Mouse (Mus musculus) heart, embryonic 12.5 days (tissue): Measurements from ENCODE around the gene Fgf12. TPM values are rescaled to one million over a fixed set of nuclear protein-coding genes. Genes with fewer than 3 reads are reported as not detected.
A peak's percentile ranks its signal among the peaks of the same experiment; 100 is the strongest.

Experiments used
- ATAC-seq: fragments of 200-750 bp; cut with Nextera tagmentation; 2 replicates; pipeline ENCODE4 v1.8.0; 2017; ENCODE audit warnings: moderate TSS enrichment, moderate library complexity; ENCODE audit not compliant: insufficient number of reproducible peaks, low FRiP score
- H3K27ac ChIP-seq: fragments of 300-500 bp; sonication (generic); 2 replicates; pipeline ENCODE4 v1.5.1; 2016; ENCODE audit warnings: mild to moderate bottlenecking, moderate library complexity; ENCODE audit not compliant: poor library complexity, severe bottlenecking
- H3K27me3 ChIP-seq: fragments of 300-500 bp; sonication (generic); replicated peaks from 2 replicates; pipeline ENCODE4 v1.6.1; 2016; ENCODE audit warnings: mild to moderate bottlenecking, moderate library complexity
- H3K36me3 ChIP-seq: fragments of 300-500 bp; sonication (generic); 2 replicates; pipeline ENCODE4 v1.6.1; 2016; ENCODE audit warnings: mild to moderate bottlenecking, moderate library complexity
- H3K4me1 ChIP-seq: fragments of 300-500 bp; sonication (generic); replicated peaks from 2 replicates; pipeline ENCODE4 v1.6.1; 2016; ENCODE audit warnings: mild to moderate bottlenecking
- H3K4me2 ChIP-seq: fragments of 300-500 bp; sonication (generic); 2 replicates; pipeline ENCODE4 v1.6.1; 2016; ENCODE audit warnings: mild to moderate bottlenecking, moderate library complexity
- H3K4me3 ChIP-seq: fragments of 300-500 bp; sonication (generic); 2 replicates; pipeline ENCODE4 v1.5.1; 2016; ENCODE audit warnings: mild to moderate bottlenecking
- H3K9ac ChIP-seq: fragments of 300-500 bp; sonication (generic); 2 replicates; pipeline ENCODE4 v1.6.1; 2016; ENCODE audit warnings: mild to moderate bottlenecking, moderate library complexity
- H3K9me3 ChIP-seq: fragments of 300-500 bp; sonication (generic); replicated peaks from 2 replicates; pipeline ENCODE4 v1.6.1; 2016; ENCODE audit warnings: mild to moderate bottlenecking, moderate library complexity
- WGBS: fragments of 180-500 bp; shearing (Covaris S2); methylation state at CpG from one replicate; pipeline ENCODE4 v1.1.7; 2016; 5-methylcytosine and 5-hydroxymethylcytosine counted together
- polyA plus RNA-seq: library from polyadenylated mRNA; unstranded; fragments of >200 nt; fragmentation: Nextera tagmentation; extraction: Ambion mirVana; gene quantifications from 2 replicates; pipeline ENCODE4 v1.2.1, GENCODE M21; 2016

Gene Fgf12
- 5.2 and 8.3 TPM in 2 replicates for polyA plus RNA-seq

DNA sequence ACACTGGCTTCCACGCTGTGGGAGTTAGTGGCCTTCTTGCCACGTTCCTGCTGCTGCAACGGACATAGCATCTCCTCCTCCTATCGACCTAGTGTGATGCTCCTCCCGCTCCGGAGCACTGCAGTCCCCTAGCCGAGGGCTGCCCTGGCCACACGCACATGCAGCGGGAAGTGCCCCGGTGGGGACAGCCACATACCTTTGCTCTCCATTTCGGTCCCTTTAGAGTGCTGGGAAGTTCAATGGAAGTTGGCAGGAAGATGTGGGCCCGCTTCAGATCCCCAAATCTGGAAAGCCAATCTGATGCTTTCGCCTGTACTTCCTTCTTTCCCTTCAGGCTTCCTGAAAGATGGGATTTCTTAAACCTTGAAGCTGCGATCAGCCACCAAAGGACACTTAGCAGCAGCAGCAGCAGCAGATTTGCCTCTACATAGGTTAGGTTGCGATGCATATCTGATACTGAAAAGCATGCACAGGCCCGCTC, at the start of gene Fgf12:
Gene Fgf12, minus strand, starts transcription at position 431 of the 481 bp plus-strand sequence.
- Histone ChIP-seq H3K36me3 (no peaks in the 10 kb centered on the region), H3K4me1 (peaks cover 5% of the 10 kb centered on the region; the same call in 1 of the 2 replicates), H3K4me3 (peak within 1 kb of the TSS; percentile 42), H3K27me3 (no peaks in the 10 kb centered on the region), H3K27ac (no peak within 1 kb of the TSS), H3K9me3 (no peaks in the 10 kb centered on the region), H3K9ac (peak within 1 kb of the TSS; percentile 49), H3K4me2 (peak within 1 kb of the TSS; percentile 73)
- no peak for ATAC-seq
- 1% methylated on average over 16 of the region's 16 CpGs for WGBS

DNA sequence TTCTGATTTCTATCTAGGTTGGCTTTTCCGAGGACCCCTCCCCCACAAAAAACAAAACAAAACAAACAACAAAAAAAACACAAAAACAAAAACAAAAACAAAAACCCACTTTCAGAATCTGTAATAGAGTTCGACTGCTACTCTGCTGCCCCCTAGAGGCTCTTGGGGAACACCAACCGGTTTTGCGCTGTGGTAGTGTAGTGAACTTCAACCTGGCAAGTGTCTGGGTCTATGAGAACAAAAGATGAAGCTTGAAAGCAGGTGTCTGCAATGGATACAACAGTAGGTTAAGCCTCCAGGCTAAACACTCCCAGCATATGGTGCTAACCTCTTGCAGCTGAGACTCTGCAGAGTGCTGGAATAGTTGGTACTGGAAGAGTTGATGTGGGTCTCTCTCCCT, 40.2 kb upstream of the Fgf12 start:
- WGBS, result 6% methylated on average over 4 of the region's 4 CpGs
- no peak overlapping the region for H3K9ac ChIP-seq
- H3K4me3 ChIP-seq, result no peak overlapping the region
- no peaks in the 10 kb centered on the region for H3K36me3 ChIP-seq
- no peaks in the 10 kb centered on the region for H3K4me1 ChIP-seq
- H3K27ac ChIP-seq, result no peak overlapping the region
- no peak overlapping the region for H3K4me2 ChIP-seq
- no peaks in the 10 kb centered on the region for H3K27me3 ChIP-seq
- no peaks in the 10 kb centered on the region for H3K9me3 ChIP-seq
- ATAC-seq, result no peak

DNA sequence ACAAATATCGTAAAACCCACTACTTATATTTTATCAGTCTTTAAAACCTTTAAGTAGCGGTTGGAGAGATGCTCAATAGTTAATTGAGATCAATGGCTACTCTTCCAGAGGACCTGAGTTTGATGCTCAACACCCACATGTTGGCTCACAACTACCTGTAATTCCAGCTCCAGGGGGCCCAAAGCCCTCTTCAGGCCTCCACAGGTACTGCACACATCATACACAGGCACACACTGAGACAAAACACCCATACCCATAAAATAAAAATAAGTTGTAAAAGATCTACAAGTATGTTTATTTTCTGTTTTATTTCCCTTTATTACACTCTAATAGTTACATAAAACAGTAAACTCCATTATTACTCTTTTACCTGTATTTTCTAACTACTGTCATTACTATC, 17.4 kb upstream of the Fgf12 start:
- H3K36me3 ChIP-seq, result no peaks in the 10 kb centered on the region
- ATAC-seq, result no peak
- H3K4me3 ChIP-seq, result no peak overlapping the region
- H3K9me3 ChIP-seq, result no peaks in the 10 kb centered on the region
- no peak overlapping the region for H3K4me2 ChIP-seq
- H3K27me3 ChIP-seq, result no peaks in the 10 kb centered on the region
- H3K27ac ChIP-seq, result no peak overlapping the region
- H3K4me1 ChIP-seq, result no peaks in the 10 kb centered on the region
- WGBS, result 84% methylated on average over 2 of the region's 2 CpGs
- H3K9ac ChIP-seq, result no peak overlapping the region

DNA sequence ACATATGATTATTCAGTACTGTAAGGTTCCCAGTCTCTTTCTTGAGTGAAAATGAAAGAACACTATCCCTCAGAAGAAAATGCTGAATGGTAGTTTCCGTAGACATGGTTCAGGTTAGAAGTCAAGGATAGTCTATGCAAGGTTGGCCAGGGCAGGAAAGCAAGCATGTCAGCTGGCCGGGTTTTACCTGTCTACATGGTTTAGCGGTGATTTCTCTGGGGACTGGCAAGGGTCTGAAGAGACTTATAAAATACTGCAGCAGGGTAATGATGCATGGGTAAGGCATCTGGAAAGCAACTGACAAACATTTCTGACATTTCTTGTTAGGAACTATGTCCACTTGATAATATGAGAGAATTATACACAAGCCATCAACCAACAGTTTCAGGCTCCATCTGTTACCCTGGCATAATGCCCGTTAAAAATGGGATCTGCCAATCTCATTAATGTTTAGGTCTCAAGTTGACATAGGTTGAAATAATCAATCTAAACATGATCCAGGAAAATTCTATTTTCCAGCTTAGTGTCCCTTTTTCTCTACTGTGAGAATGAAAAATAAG, 8.6 kb upstream of the Fgf12 start:
- Histone ChIP-seq H3K4me2 (no peak overlapping the region), H3K4me3 (no peak overlapping the region), H3K36me3 (no peaks in the 10 kb centered on the region), H3K27ac (no peak overlapping the region), H3K9me3 (no peaks in the 10 kb centered on the region), H3K9ac (no peak overlapping the region), H3K27me3 (no peaks in the 10 kb centered on the region), H3K4me1 (no peaks in the 10 kb centered on the region)
- 85% methylated on average over 4 of the region's 4 CpGs for WGBS
- ATAC-seq, result no peak

DNA sequence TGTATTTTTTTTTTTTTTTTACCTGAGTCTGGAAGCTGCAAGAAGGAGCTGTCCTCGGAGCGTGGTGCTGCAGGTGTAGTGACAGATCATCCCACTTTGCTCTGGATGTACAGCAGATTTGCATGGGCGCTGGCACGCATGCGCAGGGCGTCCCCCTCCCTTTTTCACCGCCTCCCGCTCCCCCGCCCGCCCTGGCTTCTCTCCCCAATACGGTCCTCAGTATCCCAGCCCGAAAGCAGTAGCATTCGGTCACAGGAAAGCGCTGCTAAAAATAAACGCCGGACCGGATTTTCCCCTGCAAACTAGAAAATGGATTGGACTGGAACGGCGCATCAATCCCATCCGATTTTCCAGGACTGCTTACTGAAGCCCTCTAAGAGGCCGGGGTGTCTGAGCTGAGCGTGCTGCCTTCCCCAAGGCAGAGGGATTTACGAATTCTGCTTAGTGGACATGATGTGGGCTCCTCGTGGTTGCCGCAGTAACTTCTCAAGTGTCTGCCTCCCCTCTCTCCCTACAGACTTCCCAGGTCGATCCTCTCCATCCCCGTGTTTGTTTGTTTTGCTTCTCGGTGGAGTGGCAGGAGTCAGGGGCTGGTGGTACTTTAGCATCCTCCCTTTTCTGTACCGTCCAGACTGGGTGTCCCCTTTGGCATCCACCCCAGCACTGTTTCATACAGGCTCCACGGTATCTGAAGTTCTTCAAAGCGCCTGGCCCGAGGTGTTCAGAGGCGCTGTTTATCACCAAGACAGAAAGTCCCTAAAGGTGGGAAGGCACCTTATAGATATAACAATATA, 453 bp upstream of the Fgf12 start:
- Histone ChIP-seq H3K4me3 (peak overlapping the region; percentile 42), H3K4me2 (peak overlapping the region; percentile 73), H3K4me1 (peaks cover 5% of the 10 kb centered on the region; the same call in 1 of the 2 replicates), H3K27ac (no peak overlapping the region), H3K27me3 (no peaks in the 10 kb centered on the region), H3K36me3 (no peaks in the 10 kb centered on the region), H3K9ac (peak overlapping the region; percentile 49), H3K9me3 (no peaks in the 10 kb centered on the region)
- WGBS, result under 1% methylated on average over 33 of the region's 33 CpGs
- ATAC-seq, result peak; percentile 86

DNA sequence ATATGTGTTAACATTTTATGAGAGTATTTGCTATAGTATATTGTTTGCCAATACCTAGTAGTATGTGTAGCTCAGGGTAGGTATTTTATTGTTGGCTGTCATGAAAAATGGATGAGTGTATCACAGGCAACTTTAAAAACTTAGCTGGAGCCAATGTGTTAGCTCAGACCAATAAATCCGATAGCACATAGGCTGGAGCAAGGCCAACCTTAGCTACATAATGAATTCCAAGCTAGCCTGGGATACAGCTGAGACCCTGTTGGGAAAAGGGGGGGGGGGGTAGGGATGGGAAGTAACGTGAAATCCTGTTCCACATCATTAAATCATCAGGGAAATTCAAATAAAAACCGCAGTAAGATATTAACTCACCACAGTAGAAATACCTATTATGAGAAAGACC, 18.4 kb downstream of the Fgf12 start:
- no peak overlapping the region for H3K4me2 ChIP-seq
- no peak overlapping the region for H3K9ac ChIP-seq
- H3K36me3 ChIP-seq, result no peaks in the 10 kb centered on the region
- H3K27ac ChIP-seq, result no peak overlapping the region
- H3K9me3 ChIP-seq, result no peaks in the 10 kb centered on the region
- ATAC-seq, result no peak
- 75% methylated on average over 3 of the region's 3 CpGs for WGBS
- no peaks in the 10 kb centered on the region for H3K4me1 ChIP-seq
- H3K4me3 ChIP-seq, result no peak overlapping the region
- H3K27me3 ChIP-seq, result no peaks in the 10 kb centered on the region

DNA sequence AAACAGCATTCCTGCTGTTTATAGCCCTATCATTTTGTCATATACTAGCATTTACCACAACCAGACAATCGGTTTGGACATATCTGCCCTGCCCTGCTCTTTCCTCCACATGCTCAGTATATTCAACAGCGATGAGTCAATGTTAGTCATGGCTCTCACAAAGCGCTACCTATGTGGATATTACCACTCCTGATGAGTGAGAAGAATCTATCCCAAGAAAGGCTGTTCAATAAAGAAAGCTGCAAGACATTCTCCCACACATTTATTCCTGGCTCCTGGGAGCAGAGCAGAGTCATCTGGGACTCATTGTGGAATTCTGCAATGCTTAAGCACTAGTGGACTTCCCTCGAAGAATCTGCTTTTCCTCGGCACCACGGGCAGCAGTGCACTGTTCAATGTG, 26.1 kb downstream of the Fgf12 start:
- WGBS, result 86% methylated on average over 6 of the region's 6 CpGs
- Histone ChIP-seq H3K4me2 (no peak overlapping the region), H3K4me3 (no peak overlapping the region), H3K9me3 (no peaks in the 10 kb centered on the region), H3K36me3 (no peaks in the 10 kb centered on the region), H3K27me3 (no peaks in the 10 kb centered on the region), H3K9ac (no peak overlapping the region), H3K4me1 (no peaks in the 10 kb centered on the region), H3K27ac (no peak overlapping the region)
- ATAC-seq, result no peak

DNA sequence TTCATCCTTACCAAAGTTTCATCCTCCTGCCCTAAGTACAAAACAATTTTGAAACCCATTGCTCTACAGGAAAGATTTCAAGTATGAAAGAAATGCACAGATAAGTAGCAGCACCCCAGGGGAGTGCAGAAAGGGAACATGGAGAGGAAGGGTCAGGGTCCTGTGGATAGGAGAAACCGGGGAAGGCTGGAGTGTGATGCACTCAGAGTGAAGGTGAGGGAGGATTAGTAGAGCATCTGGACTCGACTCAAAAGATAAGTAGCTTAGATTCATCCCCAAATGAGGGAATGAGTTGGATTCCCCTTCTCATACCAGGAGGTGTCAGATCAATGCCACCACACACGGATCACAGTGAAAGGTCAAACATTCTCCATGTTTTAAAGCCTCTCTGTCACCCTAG, 46.2 kb downstream of the Fgf12 start:
- no peaks in the 10 kb centered on the region for H3K27me3 ChIP-seq
- no peak for ATAC-seq
- no peak overlapping the region for H3K9ac ChIP-seq
- H3K4me3 ChIP-seq, result no peak overlapping the region
- no peaks in the 10 kb centered on the region for H3K9me3 ChIP-seq
- H3K4me1 ChIP-seq, result peaks cover 11% of the 10 kb centered on the region; the same call in 1 of the 2 replicates
- H3K27ac ChIP-seq, result no peak overlapping the region
- H3K36me3 ChIP-seq, result no peaks in the 10 kb centered on the region
- 23% methylated on average over 3 of the region's 3 CpGs for WGBS
- no peak overlapping the region for H3K4me2 ChIP-seq

DNA sequence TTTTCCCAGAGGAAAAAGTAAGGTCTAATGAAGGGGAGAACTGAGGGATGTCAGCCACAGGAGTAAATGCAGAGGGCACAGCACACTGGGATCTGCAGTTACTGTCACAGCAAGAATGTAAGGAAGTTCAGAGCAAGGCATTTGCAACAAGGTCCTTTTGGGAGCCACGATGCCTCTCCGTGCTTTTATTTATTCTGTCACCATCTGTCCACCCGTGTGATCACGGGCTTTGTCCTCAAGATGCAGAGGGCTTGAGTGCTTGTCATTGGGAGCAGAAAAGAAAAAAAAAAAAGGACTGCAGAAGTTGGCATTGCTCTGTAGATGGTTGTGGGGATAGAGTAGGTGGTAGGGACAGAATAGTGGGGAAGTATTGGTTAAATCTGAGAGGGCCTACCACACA, 52.5 kb downstream of the Fgf12 start:
- Histone ChIP-seq H3K27ac (no peak overlapping the region), H3K36me3 (no peaks in the 10 kb centered on the region), H3K4me2 (no peak overlapping the region), H3K4me3 (no peak overlapping the region), H3K9me3 (no peaks in the 10 kb centered on the region), H3K4me1 (no peaks in the 10 kb centered on the region), H3K27me3 (no peaks in the 10 kb centered on the region), H3K9ac (no peak overlapping the region)
- no peak for ATAC-seq
- WGBS, result 66% methylated on average over 4 of the region's 4 CpGs

DNA sequence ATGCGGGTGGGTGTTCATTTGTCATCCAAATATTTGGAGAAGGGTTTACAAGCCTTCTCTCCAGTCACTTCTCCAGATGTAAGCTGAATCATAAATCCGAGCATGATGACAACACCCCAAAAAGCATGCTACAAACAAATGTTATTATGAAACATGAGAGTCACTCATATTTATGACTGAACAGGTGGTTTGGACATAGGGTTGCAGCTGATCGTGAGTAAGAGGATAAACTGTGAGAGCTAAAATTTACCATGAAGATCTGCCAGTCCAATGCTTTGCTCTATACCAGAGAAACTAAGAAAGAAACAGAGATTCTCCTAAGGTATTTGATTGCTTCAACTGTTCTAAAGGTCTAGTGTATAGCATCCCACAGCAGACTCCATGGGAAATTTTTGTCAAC, 56.0 kb downstream of the Fgf12 start:
- Histone ChIP-seq H3K36me3 (no peaks in the 10 kb centered on the region), H3K27ac (no peak overlapping the region), H3K9me3 (no peaks in the 10 kb centered on the region), H3K4me3 (no peak overlapping the region), H3K4me1 (no peaks in the 10 kb centered on the region), H3K9ac (no peak overlapping the region), H3K27me3 (no peaks in the 10 kb centered on the region), H3K4me2 (no peak overlapping the region)
- no peak for ATAC-seq
- 68% methylated on average over 3 of the region's 3 CpGs for WGBS

DNA sequence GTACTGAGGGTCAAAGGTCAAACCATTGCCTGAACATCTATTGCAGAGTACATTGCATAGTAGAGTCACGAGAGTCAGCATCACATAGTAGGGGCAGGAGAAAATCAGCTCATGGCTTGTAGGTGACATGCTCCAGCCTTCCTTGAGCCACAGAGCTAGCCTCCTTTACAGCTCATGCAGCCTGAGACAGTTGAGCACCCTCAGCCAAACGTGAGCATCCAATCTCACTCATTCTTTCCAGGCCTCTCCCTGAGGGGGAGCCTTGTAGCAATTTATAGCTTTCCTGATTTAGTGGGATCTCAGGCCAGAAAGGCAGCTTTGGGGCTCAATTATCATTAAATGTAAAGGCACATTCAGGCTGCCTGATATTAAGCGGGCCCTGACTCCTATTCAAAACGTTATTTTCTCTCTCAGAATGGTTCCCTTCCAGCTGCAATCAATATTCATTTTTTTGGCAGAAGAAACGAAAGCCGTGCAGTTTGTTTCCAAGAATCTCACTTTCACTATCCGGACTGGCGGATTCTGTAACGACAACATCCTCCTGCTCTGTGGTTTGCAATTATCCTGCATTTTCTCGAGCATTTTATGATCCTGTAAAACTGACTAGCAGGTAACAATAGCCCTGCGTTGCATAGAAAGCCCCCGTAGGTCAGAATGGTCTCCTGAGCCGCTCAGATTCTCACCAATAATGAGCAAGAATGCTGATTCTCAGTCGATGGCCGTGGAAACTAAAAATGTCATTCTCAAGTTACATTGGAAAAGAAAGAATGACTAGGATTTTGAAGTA, 58.6 kb downstream of the Fgf12 start:
- H3K27me3 ChIP-seq, result no peaks in the 10 kb centered on the region
- no peak overlapping the region for H3K4me3 ChIP-seq
- ATAC-seq, result no peak
- no peak overlapping the region for H3K9ac ChIP-seq
- no peak overlapping the region for H3K27ac ChIP-seq
- no peaks in the 10 kb centered on the region for H3K9me3 ChIP-seq
- WGBS, result 72% methylated on average over 15 of the region's 15 CpGs
- H3K4me2 ChIP-seq, result no peak overlapping the region
- no peaks in the 10 kb centered on the region for H3K36me3 ChIP-seq
- no peaks in the 10 kb centered on the region for H3K4me1 ChIP-seq
